Mouse (Mus musculus): ENCODE results near the gene Rusc2. TPM values are rescaled to one million over a fixed set of nuclear protein-coding genes. Genes with fewer than 3 reads are reported as not detected.

Gene Rusc2
- 68.8 and 75.4 TPM in 2 replicates for polyA plus RNA-seq (2015; fragmentation: Nextera tagmentation; extraction: Ambion mirVana)

DNA sequence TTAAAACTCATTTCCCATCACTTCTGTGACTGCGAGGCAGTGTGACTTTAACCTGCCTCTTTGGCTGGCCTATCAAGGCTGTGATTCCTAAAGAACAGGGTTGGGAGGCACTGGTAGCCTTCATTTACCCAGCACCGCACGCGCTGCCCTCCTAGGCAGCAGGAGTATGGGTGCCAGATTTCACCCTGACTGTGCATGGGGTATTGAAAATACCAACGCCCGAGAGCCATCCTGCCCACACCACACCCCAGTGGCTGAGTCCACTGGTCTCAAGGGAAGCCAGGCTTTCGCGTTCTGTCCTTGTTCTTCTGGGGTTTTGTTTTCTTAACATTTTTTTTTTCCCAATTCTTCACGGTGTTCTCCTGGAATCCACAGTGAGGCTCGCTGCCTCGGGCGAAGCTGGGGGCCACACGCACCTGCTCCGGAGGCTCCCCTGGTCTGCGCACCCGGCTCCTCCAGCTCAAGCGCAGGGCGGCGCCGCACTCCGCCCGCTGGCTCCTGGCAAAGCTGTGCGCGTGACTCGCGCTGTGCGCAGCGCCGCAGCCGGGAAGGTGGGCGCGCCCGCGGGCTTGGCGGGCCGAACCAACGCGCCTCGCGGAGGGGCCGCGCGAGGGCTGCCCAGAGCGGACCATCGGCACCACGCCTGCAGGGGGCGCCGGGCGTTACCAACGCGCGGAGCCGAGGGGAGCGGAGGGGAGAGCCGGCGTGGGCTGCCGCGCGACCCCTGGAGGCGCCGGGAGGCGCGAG, at the start of gene Rusc2:
TSS of gene Rusc2 (plus strand) at position 572 of the 747 bp plus-strand sequence.
- peak; percentile 97 for ATAC-seq
- no peaks in the 10 kb centered on the region for H3K9me3 ChIP-seq
- H3K9ac ChIP-seq (replicated peaks) = peak within 1 kb of the TSS; percentile 84
- peaks cover 29% of the 10 kb centered on the region for H3K4me1 ChIP-seq (replicated peaks)
- peak within 1 kb of the TSS; percentile 76 for H3K27ac ChIP-seq
- peak within 1 kb of the TSS; percentile 78 for H3K4me3 ChIP-seq (replicated peaks)
- H3K36me3 ChIP-seq = no peaks in the 10 kb centered on the region
- peaks cover 8% of the 10 kb centered on the region; the same call in 1 of the 2 replicates for H3K27me3 ChIP-seq
- H3K4me2 ChIP-seq (replicated peaks) = peak within 1 kb of the TSS; percentile 69
- WGBS = 1% methylated on average over 54 of the region's 63 CpGs

DNA sequence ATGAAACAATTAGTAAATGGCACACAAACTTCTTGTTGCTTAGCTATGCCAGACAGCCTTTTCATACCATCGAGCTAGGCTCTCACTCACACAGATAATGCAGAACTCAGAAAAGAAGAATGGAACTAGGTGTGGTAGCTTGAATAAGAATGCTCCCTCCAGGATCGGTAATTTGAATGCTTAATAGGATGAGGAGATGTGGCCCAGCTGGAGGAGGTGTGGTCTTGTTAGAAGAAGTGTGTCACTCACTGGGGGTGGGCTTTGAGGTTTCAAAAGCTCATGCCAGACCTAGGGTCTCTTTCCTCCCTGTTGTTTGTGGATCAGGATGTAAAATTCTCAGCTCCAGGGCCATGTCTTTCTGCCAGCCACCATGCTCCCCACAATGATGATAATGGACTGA, 47.0 kb upstream of the Rusc2 start:
- H3K36me3 ChIP-seq = no peaks in the 10 kb centered on the region
- H3K4me1 ChIP-seq (replicated peaks) = no peaks in the 10 kb centered on the region
- H3K9me3 ChIP-seq = peaks cover 7% of the 10 kb centered on the region; the same call in 1 of the 2 replicates
- no peaks in the 10 kb centered on the region for H3K27me3 ChIP-seq
- H3K4me2 ChIP-seq (replicated peaks) = no peak overlapping the region
- 44% methylated on average over 2 of the region's 2 CpGs for WGBS
- H3K9ac ChIP-seq (replicated peaks) = no peak overlapping the region
- no peak overlapping the region for H3K27ac ChIP-seq
- ATAC-seq = no peak
- H3K4me3 ChIP-seq (replicated peaks) = no peak overlapping the region

DNA sequence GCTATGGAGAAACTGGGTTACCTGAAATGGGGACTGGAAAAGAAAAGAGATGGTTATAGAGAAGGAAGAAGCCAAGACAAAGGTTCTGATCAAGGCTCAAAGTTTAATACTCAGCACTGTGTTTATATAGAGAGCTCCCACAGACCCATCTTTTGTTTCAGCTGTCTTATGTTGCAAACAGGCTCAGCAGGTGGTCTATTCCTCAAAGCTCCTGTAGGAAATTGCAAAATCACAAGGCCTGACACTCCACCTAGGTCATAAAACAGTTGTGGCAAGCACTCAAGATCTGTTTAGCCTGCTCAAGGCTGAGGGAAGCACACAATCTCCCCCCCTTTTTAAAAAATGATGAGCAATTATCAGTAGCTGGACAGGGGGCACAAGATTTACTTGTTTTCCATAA, 45.6 kb upstream of the Rusc2 start:
- no peak overlapping the region for H3K9ac ChIP-seq (replicated peaks)
- no peaks in the 10 kb centered on the region for H3K4me1 ChIP-seq (replicated peaks)
- no peaks in the 10 kb centered on the region for H3K36me3 ChIP-seq
- peaks cover 7% of the 10 kb centered on the region; the same call in 1 of the 2 replicates for H3K9me3 ChIP-seq
- H3K4me3 ChIP-seq (replicated peaks) = no peak overlapping the region
- no peak overlapping the region for H3K4me2 ChIP-seq (replicated peaks)
- H3K27me3 ChIP-seq = no peaks in the 10 kb centered on the region
- no peak for ATAC-seq
- H3K27ac ChIP-seq = no peak overlapping the region

DNA sequence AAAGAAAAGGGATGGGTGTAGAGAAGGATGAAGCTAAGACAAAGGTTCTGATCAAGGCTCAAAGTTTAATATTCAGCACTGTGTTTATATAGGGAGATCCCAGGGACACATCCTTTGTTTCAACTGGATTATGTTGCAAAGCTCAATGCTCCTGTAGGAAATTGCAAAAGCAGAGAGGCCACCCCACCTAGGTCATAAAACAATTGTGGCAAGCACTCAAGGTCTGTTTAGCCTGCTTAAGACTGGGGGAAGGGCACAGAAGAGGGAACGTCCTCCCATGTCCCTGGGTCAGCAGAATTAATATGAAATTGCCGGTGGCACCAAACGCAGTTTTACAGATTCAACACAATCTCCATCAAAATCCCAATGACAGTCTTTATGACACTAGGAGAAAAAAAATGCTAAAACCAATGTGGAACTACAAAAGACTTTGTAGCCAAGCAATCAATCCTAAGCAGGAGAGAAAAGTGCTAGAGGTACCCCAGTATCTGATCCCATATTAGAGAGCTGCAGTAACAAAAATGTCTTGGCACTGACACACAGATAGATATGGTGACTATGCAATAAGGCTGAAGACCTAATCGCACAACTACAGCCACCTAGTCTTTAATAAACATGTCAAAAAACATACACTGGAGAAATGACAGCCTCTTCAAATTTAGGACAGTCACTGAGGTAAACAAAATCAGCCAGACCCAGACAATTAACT, 41.5 kb upstream of the Rusc2 start:
- Histone ChIP-seq H3K4me3 (replicated peaks) (no peak overlapping the region), H3K36me3 (no peaks in the 10 kb centered on the region), H3K9ac (replicated peaks) (no peak overlapping the region), H3K4me2 (replicated peaks) (no peak overlapping the region), H3K27ac (no peak overlapping the region), H3K27me3 (no peaks in the 10 kb centered on the region), H3K4me1 (replicated peaks) (no peaks in the 10 kb centered on the region), H3K9me3 (peaks cover 7% of the 10 kb centered on the region; the same call in 1 of the 2 replicates)
- WGBS = 80% methylated on average over 4 of the region's 4 CpGs
- ATAC-seq = no peak

DNA sequence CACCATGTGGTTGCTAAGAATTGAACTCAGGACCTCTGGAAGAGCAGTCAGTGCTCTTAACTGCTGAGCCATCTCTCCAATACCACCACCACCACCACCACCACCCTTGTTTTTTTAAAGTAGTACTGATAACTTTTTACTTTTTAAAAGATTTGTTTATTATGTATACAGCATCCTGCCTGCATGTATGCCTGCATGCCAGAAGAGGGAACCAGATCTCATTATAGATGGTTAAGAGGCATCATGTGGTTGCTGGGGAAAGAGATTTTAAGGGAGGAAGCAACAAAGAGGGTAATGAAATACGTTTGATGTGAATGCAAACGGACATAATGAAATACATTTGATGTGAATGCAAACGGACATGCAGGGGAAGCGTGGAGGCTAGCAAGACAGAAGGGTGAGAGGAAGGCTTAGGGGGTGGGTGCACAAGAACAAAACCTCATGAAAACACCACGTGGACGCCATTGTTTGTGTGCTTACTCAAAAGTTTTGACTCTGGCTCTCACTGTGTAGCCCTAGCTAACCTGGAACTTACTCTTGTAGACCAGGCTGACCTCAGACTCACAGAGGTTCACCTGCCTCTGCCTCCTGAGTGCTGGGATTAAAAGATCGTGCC, 40.4 kb upstream of the Rusc2 start:
- ATAC-seq = no peak
- Histone ChIP-seq H3K4me1 (replicated peaks) (no peaks in the 10 kb centered on the region), H3K27ac (no peak overlapping the region), H3K9ac (replicated peaks) (no peak overlapping the region), H3K27me3 (no peaks in the 10 kb centered on the region), H3K4me2 (replicated peaks) (no peak overlapping the region), H3K4me3 (replicated peaks) (no peak overlapping the region), H3K9me3 (peaks cover 4% of the 10 kb centered on the region; the same call in 1 of the 2 replicates), H3K36me3 (no peaks in the 10 kb centered on the region)
- WGBS = 27% methylated on average over 7 of the region's 7 CpGs

DNA sequence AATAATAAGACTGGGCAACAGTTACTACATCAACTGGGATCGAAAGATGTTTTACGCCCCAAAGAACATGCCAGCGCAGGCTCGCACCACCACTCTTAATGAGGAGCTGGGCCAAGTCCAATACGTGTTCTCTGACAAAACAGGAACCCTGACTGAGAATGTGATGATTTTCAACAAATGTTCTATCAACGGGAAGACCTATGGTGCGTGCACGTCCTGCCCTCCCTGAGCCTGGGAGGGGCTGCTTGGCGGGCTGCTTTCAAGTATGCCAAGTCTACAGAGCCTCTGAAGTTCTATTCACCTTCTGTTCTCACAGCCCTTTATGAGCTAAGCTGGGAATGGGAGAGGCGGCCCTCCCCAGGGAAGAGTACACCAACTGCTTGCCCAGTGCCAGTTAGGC, 39.3 kb upstream of the Rusc2 start:
- Histone ChIP-seq H3K4me2 (replicated peaks) (no peak overlapping the region), H3K9ac (replicated peaks) (no peak overlapping the region), H3K9me3 (no peaks in the 10 kb centered on the region), H3K27me3 (no peaks in the 10 kb centered on the region), H3K4me1 (replicated peaks) (no peaks in the 10 kb centered on the region), H3K36me3 (no peaks in the 10 kb centered on the region), H3K4me3 (replicated peaks) (no peak overlapping the region), H3K27ac (no peak overlapping the region)
- WGBS = 91% methylated on average over 10 of the region's 10 CpGs
- ATAC-seq = no peak

DNA sequence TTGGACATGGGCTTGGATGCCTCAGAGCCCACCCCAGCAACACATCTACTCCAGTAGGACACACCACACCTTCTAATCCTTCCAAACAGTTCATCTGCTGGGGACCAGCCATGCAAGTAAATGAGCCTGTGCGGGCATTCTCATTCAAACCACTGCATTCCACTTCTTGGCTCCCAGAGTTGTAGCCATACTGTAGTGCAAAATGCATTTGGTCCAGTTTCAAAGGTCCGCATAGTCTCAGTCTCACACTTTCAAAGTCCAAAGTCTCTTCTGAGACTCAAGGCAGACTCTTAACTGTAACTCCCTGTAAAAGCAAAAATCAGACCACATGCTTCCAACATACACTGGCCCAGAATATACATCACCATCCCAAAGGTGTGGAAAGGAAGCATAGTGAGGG, 36.8 kb upstream of the Rusc2 start:
- Histone ChIP-seq H3K27me3 (no peaks in the 10 kb centered on the region), H3K4me2 (replicated peaks) (no peak overlapping the region), H3K4me3 (replicated peaks) (no peak overlapping the region), H3K27ac (no peak overlapping the region), H3K4me1 (replicated peaks) (no peaks in the 10 kb centered on the region), H3K9me3 (no peaks in the 10 kb centered on the region), H3K9ac (replicated peaks) (no peak overlapping the region), H3K36me3 (no peaks in the 10 kb centered on the region)
- no peak for ATAC-seq
- WGBS = 88% methylated on average over 2 of the region's 2 CpGs

DNA sequence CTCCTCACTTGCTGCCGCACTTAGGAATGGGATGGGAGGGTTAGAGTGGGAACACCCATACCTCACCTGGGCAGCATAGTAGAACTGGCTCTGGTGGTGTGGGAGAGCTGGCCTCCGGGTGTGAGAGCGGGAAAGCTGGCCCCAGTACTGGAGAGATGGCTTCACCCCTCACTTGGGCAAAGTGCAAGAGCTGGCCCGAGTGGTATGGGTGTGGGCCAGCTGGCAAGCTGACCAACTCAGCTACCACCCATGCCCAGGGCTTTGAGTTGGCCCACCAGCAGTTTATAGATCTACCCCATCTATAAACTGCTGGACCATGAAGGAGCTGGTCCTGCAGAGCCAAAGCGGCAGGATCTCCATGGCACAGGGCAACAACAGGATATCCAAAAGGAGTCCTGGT, 32.6 kb upstream of the Rusc2 start:
- no peak overlapping the region for H3K4me2 ChIP-seq (replicated peaks)

DNA sequence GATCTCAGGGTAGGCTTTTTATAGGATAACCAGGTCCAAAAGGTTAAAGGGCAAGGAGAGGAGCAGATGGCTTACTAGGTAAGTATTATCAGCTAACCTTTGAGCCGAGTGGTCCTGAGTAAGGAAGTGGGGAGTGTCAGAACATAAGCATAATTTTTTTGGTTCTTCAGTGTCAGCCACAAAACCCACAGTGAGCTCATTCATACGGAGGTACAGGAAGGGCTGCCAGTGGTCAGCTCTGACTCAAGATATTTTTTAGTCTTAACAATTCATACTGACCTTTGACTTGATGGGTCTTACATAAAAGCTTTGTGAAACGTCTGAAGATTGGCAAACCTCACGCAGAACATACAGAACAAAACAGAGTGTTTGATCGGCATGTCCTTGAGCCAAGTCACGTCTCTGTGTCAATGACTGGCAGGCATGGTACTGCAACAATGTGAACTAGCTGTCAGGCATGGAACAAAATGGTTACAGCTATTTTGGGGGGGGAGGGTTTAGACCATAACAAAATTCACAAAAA, 31.7 kb upstream of the Rusc2 start:
- no peak for ATAC-seq
- Histone ChIP-seq H3K4me1 (replicated peaks) (no peaks in the 10 kb centered on the region), H3K4me2 (replicated peaks) (no peak overlapping the region), H3K27me3 (no peaks in the 10 kb centered on the region), H3K36me3 (no peaks in the 10 kb centered on the region), H3K9ac (replicated peaks) (no peak overlapping the region), H3K27ac (no peak overlapping the region), H3K9me3 (no peaks in the 10 kb centered on the region), H3K4me3 (replicated peaks) (no peak overlapping the region)
- 79% methylated on average over 6 of the region's 6 CpGs for WGBS

More for the DNA sequence above, 32.6 kb upstream of the Rusc2 start:
- ATAC-seq = no peak
- Histone ChIP-seq H3K27ac (no peak overlapping the region), H3K9me3 (no peaks in the 10 kb centered on the region), H3K27me3 (no peaks in the 10 kb centered on the region), H3K36me3 (no peaks in the 10 kb centered on the region), H3K4me3 (replicated peaks) (no peak overlapping the region), H3K9ac (replicated peaks) (no peak overlapping the region), H3K4me1 (replicated peaks) (no peaks in the 10 kb centered on the region)
- 91% methylated on average over 5 of the region's 5 CpGs for WGBS

DNA sequence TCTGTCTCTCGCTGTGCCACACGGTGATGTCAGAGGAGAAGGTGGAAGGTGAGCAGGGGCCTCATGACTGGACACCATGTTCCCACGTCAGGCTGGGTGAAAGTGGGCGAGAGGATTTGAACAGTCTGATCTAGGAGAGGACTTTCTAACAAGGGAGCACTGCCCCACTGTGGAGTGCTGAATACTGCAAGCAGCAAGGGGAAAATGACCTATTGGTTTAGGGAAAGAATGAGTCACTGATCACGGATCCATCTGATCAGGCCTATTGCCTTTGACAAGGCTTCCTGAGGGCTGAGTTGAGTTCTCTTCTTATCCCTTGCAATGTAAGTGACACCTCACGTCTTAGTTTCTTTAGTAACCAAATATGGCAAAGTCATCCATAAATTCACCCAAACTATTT, 28.1 kb upstream of the Rusc2 start:
- Histone ChIP-seq H3K27me3 (no peaks in the 10 kb centered on the region), H3K9me3 (no peaks in the 10 kb centered on the region), H3K4me2 (replicated peaks) (no peak overlapping the region), H3K9ac (replicated peaks) (no peak overlapping the region), H3K27ac (no peak overlapping the region), H3K4me3 (replicated peaks) (no peak overlapping the region), H3K36me3 (no peaks in the 10 kb centered on the region), H3K4me1 (replicated peaks) (no peaks in the 10 kb centered on the region)
- no peak for ATAC-seq
- 86% methylated on average over 6 of the region's 6 CpGs for WGBS

DNA sequence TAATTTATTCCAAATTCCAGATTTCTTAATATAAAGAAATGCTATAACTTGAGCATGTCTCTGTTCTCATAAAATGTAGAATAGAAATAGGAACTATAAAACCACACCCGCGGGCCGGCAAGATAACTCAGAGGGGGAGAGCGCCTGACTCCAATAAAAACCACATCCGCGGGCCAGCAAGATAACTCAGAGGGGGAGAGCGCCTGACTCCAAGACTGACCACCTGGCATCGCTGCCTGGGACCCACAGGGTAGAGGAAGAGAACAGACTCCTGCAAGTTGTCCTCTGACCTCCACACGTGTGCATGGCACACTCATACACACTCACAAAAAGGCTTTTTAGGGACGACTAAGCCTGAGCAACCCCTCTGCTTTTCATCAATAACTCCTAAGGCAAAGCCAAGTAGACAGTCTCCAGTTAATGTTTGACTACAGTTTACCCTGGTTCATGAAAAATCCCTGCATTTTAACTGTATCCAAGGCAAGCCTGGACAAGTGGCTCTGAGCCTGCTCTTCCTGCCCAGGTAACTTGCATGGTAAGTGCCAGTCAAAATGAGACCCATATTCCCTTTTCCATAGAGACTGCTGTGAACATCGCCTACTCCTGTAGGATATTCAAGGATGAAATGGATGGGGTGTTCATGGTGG, 16.7 kb upstream of the Rusc2 start:
- H3K27me3 ChIP-seq = no peaks in the 10 kb centered on the region
- H3K9me3 ChIP-seq = no peaks in the 10 kb centered on the region
- H3K4me1 ChIP-seq (replicated peaks) = no peaks in the 10 kb centered on the region
- no peak overlapping the region for H3K4me2 ChIP-seq (replicated peaks)
- ATAC-seq = no peak
- H3K27ac ChIP-seq = no peak overlapping the region
- H3K9ac ChIP-seq (replicated peaks) = no peak overlapping the region
- H3K36me3 ChIP-seq = no peaks in the 10 kb centered on the region
- 93% methylated on average over 11 of the region's 11 CpGs for WGBS
- no peak overlapping the region for H3K4me3 ChIP-seq (replicated peaks)

DNA sequence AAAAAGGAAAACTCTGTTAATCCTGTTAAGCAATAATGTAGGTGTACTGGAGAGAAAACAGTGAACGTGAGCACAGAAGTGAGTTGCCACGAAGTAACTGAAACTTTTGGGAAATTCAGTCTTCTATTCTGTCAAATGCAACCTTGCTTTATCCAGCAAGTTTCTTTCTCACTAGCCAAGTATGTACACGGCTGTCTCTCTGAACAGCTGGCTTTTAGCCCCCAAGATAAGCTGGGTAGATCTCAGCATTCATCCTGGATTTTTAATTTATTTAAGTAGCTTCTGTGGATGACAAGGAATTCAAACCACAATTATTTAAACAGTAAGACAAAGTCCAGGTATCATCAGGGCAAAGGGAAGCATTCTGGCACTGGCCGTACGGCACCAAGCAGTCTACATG, 14.5 kb upstream of the Rusc2 start:
- Histone ChIP-seq H3K9ac (replicated peaks) (no peak overlapping the region), H3K4me1 (replicated peaks) (no peaks in the 10 kb centered on the region), H3K36me3 (no peaks in the 10 kb centered on the region), H3K9me3 (no peaks in the 10 kb centered on the region), H3K4me3 (replicated peaks) (no peak overlapping the region), H3K27me3 (no peaks in the 10 kb centered on the region), H3K4me2 (replicated peaks) (no peak overlapping the region), H3K27ac (no peak overlapping the region)
- WGBS = 86% methylated on average over 5 of the region's 5 CpGs
- no peak for ATAC-seq

Data from midbrain, embryonic 13.5 days (tissue).